7 mouse cellular contexts compared by ENCODE assay signal in genomic region chr17:86484087-86484737, GRCm38 (mm10). TPM values are rescaled to one million over a fixed set of nuclear protein-coding genes. Genes with fewer than 3 reads are reported as not detected.
DNase-seq lines count a peak whose midpoint lies in the region; ATAC-seq and TF ChIP-seq lines count a peak whose summit lies in the region.

No protein-coding gene starts in this region.

- no peak overlapping the region for H3K9ac ChIP-seq in limb, embryonic 11.5 days (ENCODE audit: low read length)
- H3K9ac ChIP-seq in midbrain, postnatal 0 days (replicated peaks; ENCODE audit: low read length, poor library complexity, severe bottlenecking), result no peak overlapping the region

- H3K4me3 ChIP-seq in limb, embryonic 11.5 days (ENCODE audit: low read depth, low read length), result no peak overlapping the region
- H3K4me3 ChIP-seq in midbrain, postnatal 0 days (ENCODE audit: low read depth, low read length), result no peak overlapping the region

- H3K4me1 ChIP-seq in limb, embryonic 11.5 days (ENCODE audit: control insufficient read depth, insufficient read depth, low read length), result no peaks in the 10 kb centered on the region
- no peaks in the 10 kb centered on the region for H3K4me1 ChIP-seq in midbrain, postnatal 0 days (ENCODE audit: insufficient read depth, low read length)

- H3K36me3 ChIP-seq in limb, embryonic 11.5 days (ENCODE audit: control insufficient read depth, insufficient read depth, low read length), result no peaks in the 10 kb centered on the region
- H3K36me3 ChIP-seq in midbrain, postnatal 0 days (ENCODE audit: insufficient read depth, low read length), result 0 out of 2 replicates have a peak, but pooled peaks cover 8% of the 10 kb centered on the region

- ATAC-seq in limb, embryonic 11.5 days (ENCODE audit: insufficient number of reproducible peaks, low FRiP score, low TSS enrichment, low read depth), result peak; percentile 73; the same call in 1 of the 2 replicates
- ATAC-seq in midbrain, postnatal 0 days (ENCODE audit: low FRiP score), result 0 out of 2 replicates have a peak, but pooled peaks have one; percentile 62

- H3K27me3 ChIP-seq in limb, embryonic 11.5 days (ENCODE audit: control insufficient read depth, insufficient read depth, low read length), result no peaks in the 10 kb centered on the region
- H3K27me3 ChIP-seq in midbrain, postnatal 0 days (ENCODE audit: insufficient read depth, low read length), result no peaks in the 10 kb centered on the region

- no peaks in the 10 kb centered on the region for H3K9me3 ChIP-seq in limb, embryonic 11.5 days (ENCODE audit: control insufficient read depth, low read length)
- no peaks in the 10 kb centered on the region for H3K9me3 ChIP-seq in midbrain, postnatal 0 days (ENCODE audit: low read length)

- peak; percentile 90 for TF ChIP-seq CTCF in midbrain, postnatal 0 days (IDR thresholded peaks at IDR 0.05)

- peak; percentile 75 to 94 for DNase-seq in adrenal gland, adult (ENCODE audit: inconsistent age in 2 of 2, low spot score in 1 of 2)
- DNase-seq in cerebellum, postnatal 36 days, result peak; percentile 72 to 80
- DNase-seq in gastrocnemius, postnatal 4 days (ENCODE audit: low spot score in 2 of 2), result peak; percentile 67 to 82
- DNase-seq in kidney, adult 8-10 months, result peak; percentile 83 to 87
- DNase-seq in limb, embryonic 11.5 days (ENCODE audit: low spot score), result peak; percentile 87
- DNase-seq in midbrain, postnatal 0 days (ENCODE audit: low spot score), result peak; percentile 80
- peak; percentile 39 to 76 for DNase-seq in spleen, postnatal 10 days (ENCODE audit: low spot score in 2 of 2)

- H3K4me2 ChIP-seq in limb, embryonic 11.5 days (ENCODE audit: low read depth, severe bottlenecking), result no peak overlapping the region
- H3K4me2 ChIP-seq in midbrain, postnatal 0 days (ENCODE audit: low read depth, low read length, poor library complexity, severe bottlenecking), result no peak overlapping the region

- no peak overlapping the region for H3K27ac ChIP-seq in limb, embryonic 11.5 days (replicated peaks; ENCODE audit: low read depth, low read length)
- no peak overlapping the region for H3K27ac ChIP-seq in midbrain, postnatal 0 days (ENCODE audit: low read depth, low read length)

- WGBS in limb, embryonic 11.5 days, result 4% methylated on average over 3 of the region's 3 CpGs
- whole genome bisulfite sequencing in midbrain, postnatal 0 days, result 7% methylated on average over 3 of the region's 3 CpGs

RNA-seq across cellular contexts. Expression of gene Gm10309, which starts 20.8 kb away (rescaled TPM):
- under 1 TPM in 1 of 2 experiments, not detected in 1; 0.13 TPM for total RNA-seq in gastrocnemius, postnatal 4 days (2021)
- polyA plus RNA-seq in limb, embryonic 11.5 days (2014; fragmentation: Nextera tagmentation; extraction: Ambion mirVana), result 0.18 and 0.28 TPM in 2 replicates
- total RNA-seq in midbrain, postnatal 0 days (2014; rRNA removed), result not detected in 2 replicates
- polyA plus RNA-seq in midbrain, postnatal 0 days (2015; fragmentation: Nextera tagmentation; extraction: Ambion mirVana), result 0.11 and 0.32 TPM in 2 replicates
